Mouse (Mus musculus): ENCODE measurements around the gene Ccdc144b.

Ccdc144b gene

DNA sequence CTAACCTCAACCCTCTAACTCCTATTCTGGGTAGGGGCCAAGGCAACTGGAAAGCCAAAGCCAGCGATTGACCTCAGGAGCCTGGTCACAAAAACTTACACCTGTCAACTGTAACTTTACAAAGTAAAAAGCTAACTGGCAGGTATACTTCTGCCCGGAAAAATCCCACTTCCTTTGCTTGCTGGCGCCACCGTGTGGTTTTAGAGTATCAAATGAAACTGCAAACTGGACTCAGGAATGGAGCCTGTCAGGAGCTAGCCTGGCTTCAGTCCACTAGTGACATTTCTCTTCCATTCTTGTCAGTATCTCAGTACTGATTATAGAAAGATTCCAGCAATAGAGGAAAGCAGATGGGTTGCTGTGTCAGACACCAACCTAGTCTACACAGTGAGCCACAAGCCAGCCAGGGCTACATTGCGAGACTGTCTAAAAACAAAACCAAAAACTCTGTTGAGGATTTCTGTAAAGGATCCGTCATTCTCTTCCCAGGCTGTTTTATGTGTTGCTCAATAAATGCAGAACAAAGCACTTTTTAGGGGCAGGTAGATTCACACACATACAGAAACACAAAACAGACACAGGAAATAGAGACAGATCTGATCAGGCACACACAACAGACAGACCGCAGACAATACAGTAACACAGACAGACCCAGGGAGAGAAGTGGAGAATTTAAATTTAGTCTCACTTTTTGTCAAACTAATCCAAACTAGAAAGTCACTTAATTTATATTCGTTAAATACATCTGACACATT is 6.9 kb upstream of the Ccdc144b start:
- ChIA-PET POLR2A (interaction anchor here in 2 of 4 experiments (0.8 to 1.1 kb wide), 3 partner anchors 61 to 127 kb away, joined by 3 read pairs; no protein-coding TSS in a partner anchor), CTCF (interaction anchor here (0.5 to 1.8 kb wide), 22 partner anchors 60 to 651 kb away, joined by 3 to 11 read pairs (median 3); partner anchors contain the start of genes Mccc1 (in 2 of the 4) and D3Ertd254e (in 1 of the 4))

DNA sequence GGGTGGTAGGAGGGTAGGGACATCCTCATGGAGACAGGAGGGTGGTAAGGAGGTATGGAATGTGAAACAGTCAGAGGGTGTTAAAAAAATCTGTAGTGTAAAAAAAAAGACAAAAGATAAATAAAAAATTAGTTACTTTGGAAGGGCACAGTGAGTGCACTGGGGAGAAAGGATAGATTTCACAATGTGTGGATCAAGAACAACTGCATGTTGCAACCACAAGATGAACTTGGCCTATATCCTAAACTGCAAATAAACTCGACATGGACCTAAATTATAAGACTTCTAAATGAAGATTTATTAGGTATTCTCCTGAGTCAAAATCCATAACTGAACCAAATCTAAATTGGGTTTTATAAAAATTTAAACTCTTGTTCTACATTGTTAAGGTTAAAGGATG is 4.2 kb downstream of the Ccdc144b start:
- CTCF ChIA-PET: no interaction called here
- POLR2A ChIA-PET: interaction anchor here in 1 of 4 experiments (0.5 kb wide), 1 partner anchor 30 kb away, joined by 3 read pairs; no protein-coding TSS in a partner anchor

DNA sequence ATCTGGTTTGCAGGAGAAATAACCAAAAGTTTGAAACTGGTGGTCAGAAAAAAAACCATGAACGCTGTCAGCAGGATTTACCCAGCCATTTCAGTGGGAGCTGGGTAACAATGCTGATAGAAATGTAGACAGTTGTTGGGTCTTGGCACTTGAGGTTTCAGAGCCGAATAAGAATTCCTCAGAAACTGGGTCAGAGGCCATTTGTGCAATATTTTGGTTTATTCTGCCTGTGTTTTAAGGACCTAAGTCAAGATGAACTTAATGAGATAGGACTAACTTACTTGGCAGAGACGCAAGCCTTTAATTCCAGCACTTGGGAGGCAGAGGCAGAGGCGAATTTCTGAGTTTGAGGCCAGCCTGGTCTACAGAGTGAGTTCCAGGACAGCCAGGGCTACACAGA is 8.3 kb downstream of the Ccdc144b start:
- POLR2A ChIA-PET: no interaction called here
- CTCF ChIA-PET: no interaction called here

DNA sequence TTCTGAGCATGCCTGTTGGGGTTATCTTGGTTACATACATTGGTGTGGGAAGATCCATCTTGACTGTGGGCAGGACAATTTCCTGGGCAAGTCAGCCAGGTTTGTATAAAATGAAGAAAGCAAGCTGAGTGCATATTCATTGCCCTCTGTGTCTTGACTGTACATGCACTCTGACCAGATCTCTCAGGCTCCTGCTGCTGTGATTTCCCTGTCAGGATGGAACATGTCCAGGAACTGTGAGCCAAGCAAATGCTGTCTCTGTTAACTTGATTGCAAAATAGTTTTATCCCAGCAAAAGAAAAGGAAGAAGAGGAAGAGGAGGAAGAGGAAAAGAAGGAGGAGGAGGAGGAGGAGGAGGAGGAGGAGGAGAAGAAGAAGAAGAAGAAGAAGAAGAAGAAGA is 8.8 kb downstream of the Ccdc144b start:
- POLR2A ChIA-PET: no interaction called here
- CTCF ChIA-PET: no interaction called here

DNA sequence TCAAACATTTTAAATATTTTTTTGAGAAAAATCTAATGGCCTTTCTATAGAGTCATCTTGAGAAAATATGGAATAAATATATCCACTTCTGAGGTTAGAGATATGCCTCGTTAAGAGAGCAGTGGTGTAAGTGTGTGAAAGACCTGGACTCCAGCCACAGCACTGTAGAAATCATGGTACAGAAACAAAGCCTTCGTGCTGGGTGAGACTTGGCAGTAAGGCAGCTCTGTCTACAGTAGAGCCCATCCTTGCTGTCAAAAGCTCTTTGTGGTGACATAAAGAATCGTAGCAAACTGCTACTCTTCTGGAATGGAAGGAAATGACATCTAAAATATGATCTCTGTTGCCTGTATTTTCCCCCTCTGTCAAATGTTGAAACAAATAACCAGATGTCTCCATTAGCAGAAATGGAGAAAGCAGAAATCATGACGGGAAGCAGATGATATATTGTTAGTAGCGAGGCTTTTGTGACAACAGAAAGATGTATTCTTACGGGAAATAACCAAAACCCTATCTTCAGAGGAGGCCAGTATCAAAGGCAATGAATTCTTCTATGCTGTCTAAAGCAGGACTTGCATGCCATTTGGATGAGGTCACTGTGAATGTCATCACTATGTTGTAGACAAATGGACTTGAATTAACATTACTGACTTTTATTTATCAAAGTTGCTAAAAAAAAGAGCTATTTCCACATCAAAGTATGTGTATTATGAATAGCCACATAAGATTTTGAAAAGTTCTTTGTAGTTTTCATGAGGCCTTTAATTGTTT is 21.4 kb downstream of the Ccdc144b start:
- POLR2A ChIA-PET: interaction anchor here in 1 of 4 experiments (0.7 kb wide), 1 partner anchor 40 kb away, joined by 3 read pairs; no protein-coding TSS in a partner anchor
- CTCF ChIA-PET: no interaction called here

DNA sequence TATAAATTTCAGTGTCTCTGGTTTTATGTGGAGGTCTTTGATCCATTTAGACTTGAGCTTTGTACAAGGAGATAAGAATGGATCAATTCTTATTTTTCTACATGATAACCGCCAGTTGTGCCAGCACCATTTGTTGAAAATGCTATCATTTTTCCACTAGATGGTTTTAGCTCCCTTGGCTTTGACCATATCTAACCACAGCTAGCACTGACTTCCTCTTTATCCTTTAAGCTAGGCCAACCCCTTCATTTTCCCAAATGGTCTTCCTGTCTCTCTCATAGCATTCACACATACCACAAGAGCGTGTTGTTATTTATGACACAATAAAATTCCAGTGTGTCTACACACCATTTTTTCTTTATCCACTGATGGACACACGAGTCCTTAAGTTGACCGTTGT is 23.4 kb downstream of the Ccdc144b start:
- ChIA-PET CTCF (no interaction called here), POLR2A (no interaction called here)

DNA sequence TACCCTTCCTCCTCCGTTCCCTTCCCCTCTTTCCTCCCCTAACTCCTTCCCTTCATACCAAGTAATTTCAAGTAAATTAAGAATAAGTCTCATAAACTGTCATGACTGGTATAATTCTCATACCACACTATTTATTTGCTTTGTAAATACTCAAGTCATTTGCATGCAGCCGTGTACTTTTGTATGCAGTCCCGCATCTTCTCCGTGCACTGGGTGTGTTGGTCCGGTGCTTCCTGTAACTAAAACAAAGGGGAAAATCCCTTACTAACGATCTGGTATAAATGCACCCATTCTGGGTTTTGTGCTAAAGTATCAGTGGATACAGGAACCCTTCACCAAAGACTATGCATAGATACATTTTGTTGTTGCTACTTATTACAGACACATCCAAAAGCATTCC is 27.6 kb downstream of the Ccdc144b start:
- POLR2A ChIA-PET: no interaction called here
- CTCF ChIA-PET: no interaction called here

DNA sequence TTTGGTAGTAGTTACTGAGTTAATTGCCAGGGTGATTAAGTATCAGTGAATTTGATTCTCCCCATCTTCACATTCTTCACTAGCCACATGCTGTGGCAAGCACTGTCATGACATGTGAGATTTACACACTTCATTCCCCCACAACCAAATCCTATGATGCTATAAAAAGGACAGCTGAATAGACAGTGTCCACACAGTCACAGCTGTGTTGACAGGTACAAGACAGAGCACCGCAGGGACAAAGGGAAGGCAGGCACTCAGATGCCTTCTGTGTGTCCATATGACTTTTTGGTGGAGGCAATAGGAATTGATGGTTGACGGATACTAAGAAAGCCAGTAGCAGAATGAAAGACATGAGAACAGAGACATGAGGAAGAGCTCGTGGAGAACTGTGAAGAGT is 42.1 kb downstream of the Ccdc144b start:
- ChIA-PET POLR2A (interaction anchor here in 1 of 4 experiments (1.3 kb wide), 1 partner anchor 11 kb away, joined by 3 read pairs; no protein-coding TSS in a partner anchor), CTCF (interaction anchor here in 1 of 4 experiments (0.9 kb wide), 1 partner anchor 13 kb away, joined by 5 read pairs; no protein-coding TSS in a partner anchor)

DNA sequence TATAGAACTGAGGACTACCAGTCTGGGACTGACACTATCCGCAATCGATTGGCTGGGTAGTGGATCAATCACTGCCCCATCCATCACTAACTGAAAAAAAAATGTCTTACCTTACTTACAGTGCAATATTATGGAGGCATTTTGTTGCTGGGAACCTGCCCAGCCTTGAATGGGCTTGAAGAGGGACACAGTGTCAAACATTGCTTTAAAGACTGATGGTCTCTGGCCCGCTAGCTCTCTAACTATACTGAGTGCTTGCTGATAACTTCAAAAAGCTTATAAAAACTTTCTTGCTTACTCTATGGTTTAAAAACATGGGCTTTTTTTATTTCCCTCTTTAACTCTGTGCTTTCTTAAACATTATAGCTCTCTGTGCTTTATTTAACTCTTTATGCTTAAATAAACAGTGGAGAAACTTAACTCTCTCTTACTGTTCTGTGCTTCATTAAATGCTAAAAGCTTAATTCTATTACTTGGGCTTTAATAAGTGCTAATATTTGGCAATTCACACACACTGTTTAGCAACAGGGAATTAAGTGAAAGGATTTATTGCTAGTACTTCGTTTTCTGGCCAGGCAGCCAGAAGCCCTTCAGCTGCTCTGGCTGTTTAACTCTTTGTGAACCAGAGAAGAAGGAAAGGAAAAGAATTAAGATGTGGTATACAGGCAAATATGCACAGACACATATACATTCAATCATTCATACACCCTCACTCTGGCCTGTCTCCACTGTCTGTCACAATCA is 44.8 kb downstream of the Ccdc144b start:
- CTCF ChIA-PET: no interaction called here
- POLR2A ChIA-PET: interaction anchor here in 1 of 4 experiments (0.6 to 1.2 kb wide), 2 partner anchors 9 to 109 kb away, joined by 3 read pairs; partner anchors contain the start of gene Mccc1

DNA sequence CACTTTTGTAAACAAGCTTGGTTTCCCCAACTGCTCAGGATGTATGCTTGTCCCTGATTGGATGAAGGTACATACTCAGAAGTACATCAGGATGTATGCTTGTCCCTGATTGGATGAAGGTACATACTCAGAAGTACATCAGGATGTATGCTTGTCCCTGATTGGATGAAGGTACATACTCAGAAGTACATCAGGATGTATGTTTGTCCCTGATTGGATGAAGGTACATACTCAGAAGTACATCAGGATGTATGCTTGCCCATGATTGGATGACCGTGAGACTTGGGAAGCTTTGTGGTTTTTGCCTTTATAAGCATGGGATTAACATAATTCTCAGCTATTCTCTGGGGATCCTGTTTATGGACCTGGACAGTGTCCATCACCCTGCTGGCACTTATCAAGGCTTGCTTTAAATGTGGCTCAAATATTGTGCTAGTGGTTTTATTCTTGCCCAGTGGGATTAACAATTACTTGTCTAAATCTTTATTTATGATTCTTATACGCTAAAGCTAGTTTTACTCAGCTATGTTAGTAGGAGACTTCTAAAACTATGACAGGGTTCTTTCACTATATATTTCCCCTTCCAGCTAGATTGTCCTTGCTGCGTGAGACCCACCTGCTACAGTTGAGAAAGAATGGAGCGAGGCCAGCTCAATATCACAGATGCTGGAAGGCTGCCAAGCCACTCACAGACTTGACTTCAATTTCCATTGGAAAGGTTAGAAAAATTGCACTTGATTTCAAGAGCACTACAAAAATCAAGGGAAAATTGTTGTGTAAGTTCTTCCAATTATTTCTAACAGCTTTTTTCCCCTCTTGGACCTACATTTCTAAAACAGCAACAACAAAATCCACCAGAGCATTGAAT is 49.1 kb downstream of the Ccdc144b start:
- ChIA-PET CTCF (no interaction called here), POLR2A (interaction anchor here in 1 of 4 experiments (1.1 kb wide), 1 partner anchor 10 kb away, joined by 3 read pairs; no protein-coding TSS in a partner anchor)

DNA sequence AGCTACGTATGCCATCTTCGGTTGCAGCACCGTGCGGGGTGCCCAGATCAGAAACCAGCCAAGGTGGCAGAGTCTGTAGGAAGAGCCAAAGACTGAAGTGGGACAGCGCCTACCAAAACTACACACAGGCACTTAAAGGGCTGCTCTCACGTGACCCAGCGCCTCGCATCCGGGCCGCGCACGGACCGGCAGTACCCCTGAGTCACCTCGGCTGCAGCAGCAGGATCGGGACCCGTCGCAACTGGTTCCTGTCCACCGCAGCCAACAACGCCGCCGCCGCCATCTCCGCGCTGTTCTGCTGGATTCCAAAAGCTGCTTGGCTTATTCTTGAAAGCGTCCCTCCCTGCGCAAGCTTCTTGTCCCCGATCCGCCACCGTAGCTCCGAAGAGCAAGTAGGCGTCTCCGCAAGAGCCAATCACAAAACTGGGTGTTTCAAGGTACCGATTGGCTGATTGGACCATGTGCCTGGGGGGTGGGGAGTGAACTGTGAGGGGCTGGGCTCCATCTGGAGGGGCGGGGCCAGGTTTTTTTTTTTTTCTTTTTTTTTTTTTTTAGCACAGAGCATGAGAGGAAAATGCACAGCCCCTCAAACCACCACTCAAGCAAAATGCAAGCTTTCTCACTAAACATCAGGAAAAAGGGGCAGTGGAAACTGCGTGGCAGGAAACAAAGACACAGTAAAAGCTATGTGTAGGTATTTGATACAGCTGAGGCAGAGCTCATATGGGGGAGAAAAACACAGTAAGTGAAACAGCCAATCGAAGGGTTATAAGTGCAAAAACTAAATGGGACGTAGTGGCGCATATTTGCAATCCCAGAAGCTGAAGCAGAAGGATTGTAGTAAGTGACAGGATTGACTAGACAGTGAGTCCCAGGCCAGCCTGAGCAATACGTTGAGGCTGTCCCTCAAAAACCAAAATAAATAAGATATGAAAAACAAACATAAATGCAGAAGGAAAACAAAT is 52.8 kb downstream of the Ccdc144b start, which contains the start of gene Mccc1:
TSS of gene Mccc1 (minus strand) at position 404 of the 965 bp plus-strand sequence.
- ChIA-PET CTCF (interaction anchor here (0.5 to 1.3 kb wide), 9 partner anchors 28 to 2000 kb away, joined by 3 to 17 read pairs (median 5); no protein-coding TSS in a partner anchor), POLR2A (interaction anchor here (0.6 to 2.8 kb wide), 44 partner anchors 8 to 1347 kb away, joined by 3 to 17 read pairs (median 4); partner anchors contain the start of genes Acad9 (in 3 of the 4), D3Ertd254e (in 2 of the 4), 1810062G17Rik (in 1 of the 4) and Anxa5 (in 1 of the 4))

DNA sequence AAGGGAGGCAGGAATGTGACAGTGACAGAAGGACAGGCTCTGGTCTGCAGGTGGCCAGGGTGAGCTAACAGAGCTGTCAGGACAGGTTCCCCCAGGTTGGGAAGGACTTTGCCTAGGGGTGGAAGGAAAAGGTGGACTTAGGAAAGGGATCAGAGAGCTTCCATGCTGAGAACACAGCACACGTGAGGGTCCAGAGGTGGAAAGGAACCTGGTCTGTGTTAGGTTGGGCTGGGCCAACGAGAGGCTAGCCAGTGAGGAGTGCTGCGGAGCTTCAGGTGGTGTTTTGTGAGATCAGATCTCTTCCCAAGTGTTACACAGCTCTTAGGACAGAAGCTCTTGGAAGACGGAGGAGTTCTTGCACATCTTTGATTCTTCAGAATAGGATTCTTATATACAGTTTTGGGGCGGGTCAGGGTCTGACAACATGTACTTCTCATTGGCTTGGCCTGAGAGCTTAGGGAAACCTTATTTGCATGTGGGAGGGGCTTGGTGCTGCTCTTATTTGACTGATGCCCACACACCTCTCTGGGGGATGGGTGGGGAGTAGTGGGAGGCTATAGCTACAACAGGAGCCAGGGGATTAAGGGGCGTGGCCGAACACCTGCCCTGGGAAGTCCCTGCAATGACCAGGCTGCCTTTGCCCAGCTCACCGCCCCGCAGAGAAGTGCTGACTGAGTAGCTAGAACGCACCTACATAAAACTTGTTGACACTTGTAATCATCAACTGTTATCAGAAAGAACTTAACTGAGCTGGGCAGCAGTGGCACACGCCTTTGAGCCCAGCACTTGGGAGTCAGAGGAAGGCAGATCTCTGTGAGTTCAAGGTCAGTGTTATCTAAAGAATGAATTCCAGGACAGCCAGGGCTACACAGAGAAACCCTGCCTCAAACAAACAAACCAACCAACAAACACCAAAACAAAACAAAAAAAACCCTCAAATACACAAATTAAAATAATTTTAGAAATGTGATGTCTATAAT is 58.5 kb downstream of the Ccdc144b start:
- ChIA-PET CTCF (no interaction called here), POLR2A (interaction anchor here in 2 of 4 experiments (0.8 to 1.5 kb wide), 9 partner anchors 8 to 156 kb away, joined by 3 to 5 read pairs (median 3); partner anchors contain the start of genes Acad9 (in 1 of the 2) and D3Ertd254e (in 1 of the 2))

DNA sequence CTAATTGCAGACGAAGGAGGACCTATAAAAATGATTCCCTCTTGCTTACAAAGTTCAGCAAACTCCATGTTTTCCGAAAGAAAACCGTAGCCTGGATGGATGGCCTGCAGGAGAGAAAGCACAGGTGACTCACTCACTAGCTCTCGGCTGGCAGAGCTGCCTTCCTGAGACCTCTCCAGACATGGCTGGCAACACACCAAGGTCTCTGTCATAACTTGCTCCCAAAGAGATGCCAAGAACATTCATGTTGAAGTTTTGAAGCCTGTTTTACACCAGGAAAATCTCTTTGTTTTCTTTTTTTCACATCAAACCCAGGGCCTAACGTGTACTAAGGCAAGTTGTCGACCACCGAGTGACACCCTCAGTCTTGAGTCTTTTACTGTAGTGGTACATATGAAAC is 62.6 kb downstream of the Ccdc144b start:
- CTCF ChIA-PET: no interaction called here
- POLR2A ChIA-PET: interaction anchor here in 1 of 4 experiments (1.1 kb wide), 1 partner anchor 10 kb away, joined by 4 read pairs; the partner anchor contains the start of gene Mccc1

DNA sequence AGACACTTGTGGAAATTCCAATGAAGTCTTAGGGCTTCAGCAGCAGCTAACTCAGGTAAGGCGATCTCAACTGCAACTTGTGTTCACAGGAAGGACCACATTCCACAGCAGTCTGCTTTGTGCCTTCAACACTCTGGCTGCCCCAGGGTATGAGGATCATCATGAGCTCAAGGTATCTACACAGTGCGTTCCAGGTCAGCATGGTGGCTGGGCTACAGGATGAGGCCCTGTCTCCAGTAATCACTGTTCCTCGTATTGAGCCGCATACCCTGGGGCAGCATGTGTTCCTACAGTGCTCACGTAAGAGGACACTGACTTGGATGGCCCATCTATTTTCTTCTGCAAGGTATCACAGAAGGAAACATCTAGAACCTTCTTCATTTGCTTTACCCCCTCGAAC is 65.3 kb downstream of the Ccdc144b start:
- CTCF ChIA-PET: no interaction called here

DNA sequence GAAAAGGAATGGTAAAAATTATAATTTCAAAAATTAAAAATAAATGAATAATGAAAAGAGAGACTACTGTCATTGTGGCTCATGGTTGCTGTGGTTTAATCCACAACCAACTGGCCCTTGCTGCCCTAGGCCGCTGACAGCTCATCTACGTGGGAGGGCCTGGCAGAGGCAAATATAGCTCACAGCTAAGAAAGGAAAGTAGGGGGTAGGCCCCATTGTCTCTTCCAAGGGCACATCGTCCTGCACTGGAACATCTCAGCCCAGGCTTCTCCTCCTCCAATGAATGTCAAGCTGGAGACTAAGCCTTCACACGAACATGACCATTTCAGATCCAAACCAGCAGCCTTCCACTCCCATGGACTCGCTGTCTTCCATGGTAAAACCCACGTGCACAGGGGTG is 67.1 kb downstream of the Ccdc144b start:
- CTCF ChIA-PET: interaction anchor here in 2 of 4 experiments (0.7 to 1.6 kb wide), 2 partner anchors 11 to 52 kb away, joined by 4 to 5 read pairs; no protein-coding TSS in a partner anchor
- POLR2A ChIA-PET: no interaction called here

More for the DNA sequence above, 65.3 kb downstream of the Ccdc144b start:
- POLR2A ChIA-PET: interaction anchor here in 2 of 4 experiments (1.1 to 1.4 kb wide), 2 partner anchors 12 kb away, joined by 3 read pairs; partner anchors contain the start of gene Mccc1 (in 2 of the 2)
